Mouse (Mus musculus) MEL (cell line): ENCODE measurements around the gene Fgf12. TPM values are rescaled to one million over a fixed set of nuclear protein-coding genes. Genes with fewer than 3 reads are reported as not detected.

ENCODE experiments used
- DNase-seq: peaks from one replicate; pipeline ENCODE4 v3.0.0; 2011; ENCODE audit warnings: low read depth, low spot score
- H3K27ac ChIP-seq: 2 replicates; pipeline ENCODE4 v1.5.1; 2012; ENCODE audit warnings: low read depth, mild to moderate bottlenecking, control low read depth, low read length, moderate library complexity; ENCODE audit not compliant: control insufficient read depth
- H3K27me3 ChIP-seq, 2 experiments: fragments of 150-350 bp in 1 of 2; sonication (generic) in 1 of 2; 2 replicates each; pipeline ENCODE4 v1.6.1; 2012; ENCODE audit warnings: low read length in 2 of 2, mild to moderate bottlenecking in 2 of 2, improper control_type of control experiment in 1 of 2, moderate library complexity in 1 of 2; ENCODE audit not compliant: insufficient read depth in 2 of 2, control insufficient read depth in 1 of 2
- H3K36me3 ChIP-seq, 2 experiments: 2 replicates each; pipeline ENCODE4 v1.6.1; 2012 to 2014; ENCODE audit warnings: low read length in 2 of 2, improper control_type of control experiment in 1 of 2, inconsistent platforms in 1 of 2, mild to moderate bottlenecking in 1 of 2; ENCODE audit not compliant: insufficient read depth in 2 of 2, control insufficient read depth in 1 of 2
- H3K4me1 ChIP-seq, 2 experiments: fragments of 150-350 bp in 1 of 2; sonication (generic) in 1 of 2; 2 replicates each; pipeline ENCODE4 v1.6.1; 2012; ENCODE audit warnings: low read length in 2 of 2, improper control_type of control experiment in 1 of 2, mild to moderate bottlenecking in 1 of 2; ENCODE audit not compliant: insufficient read depth in 2 of 2, control insufficient read depth in 1 of 2
- H3K4me3 ChIP-seq, 2 experiments: fragments of 150-350 bp in 1 of 2; sonication (generic) in 1 of 2; 2 replicates each; pipeline ENCODE4 v1.5.1; 2012; ENCODE audit warnings: low read depth in 2 of 2, low read length in 2 of 2, mild to moderate bottlenecking in 2 of 2, moderate library complexity in 2 of 2, control low read depth in 1 of 2, improper control_type of control experiment in 1 of 2; ENCODE audit not compliant: control insufficient read depth in 1 of 2, insufficient read depth in 1 of 2
- H3K79me2 ChIP-seq: 2 replicates; pipeline ENCODE4 v1.6.1; 2012; ENCODE audit warnings: mild to moderate bottlenecking, low read length, moderate library complexity; ENCODE audit not compliant: control insufficient read depth, poor library complexity, insufficient read depth
- H3K9ac ChIP-seq: 2 replicates; pipeline ENCODE4 v1.6.1; 2012; ENCODE audit warnings: low read depth, mild to moderate bottlenecking, control low read depth, low read length, moderate library complexity; ENCODE audit not compliant: control insufficient read depth, poor library complexity, severe bottlenecking
- H3K9me3 ChIP-seq: fragments of 150-350 bp; sonication (generic); replicated peaks from 2 replicates; pipeline ENCODE4 v1.6.1; 2012; ENCODE audit warnings: mild to moderate bottlenecking, low read length, improper control_type of control experiment, moderate library complexity; ENCODE audit not compliant: insufficient read depth
- CHD1 ChIP-seq: IDR thresholded peaks from 2 replicates; pipeline ENCODE4 v1.6.1; 2012; ENCODE audit warnings: low read depth, mild to moderate bottlenecking, inconsistent platforms, low read length, improper control_type of control experiment
- CHD2 ChIP-seq: IDR thresholded peaks from 2 replicates; pipeline ENCODE4 v1.6.1; 2011; ENCODE audit warnings: low read length, improper control_type of control experiment
- CTCF ChIP-seq, 3 experiments: IDR thresholded peaks in 2 of 3; conservative IDR thresholded peaks in 1 of 3; 2 replicates each; pipeline ENCODE4 v1.5.1; 2011 to 2012; ENCODE audit warnings: low read length in 3 of 3, low read depth in 2 of 3, mild to moderate bottlenecking in 2 of 3, improper control_type of control experiment in 1 of 3, inconsistent platforms in 1 of 3, mixed read lengths in 1 of 3, moderate library complexity in 1 of 3; ENCODE audit not compliant: control insufficient read depth in 1 of 3, insufficient read depth in 1 of 3, poor library complexity in 1 of 3, severe bottlenecking in 1 of 3
- ELF1 ChIP-seq: IDR thresholded peaks from 2 replicates; pipeline ENCODE4 v1.6.1; 2014; ENCODE audit warnings: low read depth, mild to moderate bottlenecking, inconsistent platforms, low read length, improper control_type of control experiment, moderate library complexity
- EP300 ChIP-seq, 2 experiments: IDR thresholded peaks; 2 replicates each; pipeline ENCODE4 v1.6.1; 2011; ENCODE audit warnings: improper control_type of control experiment in 2 of 2, low read length in 2 of 2, low read depth in 1 of 2, mild to moderate bottlenecking in 1 of 2
- ETS1 ChIP-seq: IDR thresholded peaks from 2 replicates; pipeline ENCODE4 v1.6.1; 2012; ENCODE audit warnings: low read depth, mild to moderate bottlenecking, inconsistent platforms, low read length, improper control_type of control experiment, moderate library complexity
- JUND ChIP-seq: IDR thresholded peaks from 2 replicates; pipeline ENCODE4 v1.6.1; 2011; ENCODE audit warnings: low read depth, mild to moderate bottlenecking, improper control_type of control experiment, low read length
- KAT2A ChIP-seq: conservative IDR thresholded peaks from 2 replicates; pipeline ENCODE4 v1.6.1; 2012; ENCODE audit warnings: low read depth, low read length, improper control_type of control experiment, inconsistent platforms
- MAFK ChIP-seq: IDR thresholded peaks from 2 replicates; pipeline ENCODE4 v1.6.1; 2011; ENCODE audit warnings: low read depth, mild to moderate bottlenecking, low read length, improper control_type of control experiment, borderline replicate concordance
- MEF2A ChIP-seq: IDR thresholded peaks from 2 replicates; pipeline ENCODE4 v1.6.1; 2014; ENCODE audit warnings: low read depth, mild to moderate bottlenecking, inconsistent platforms, low read length, improper control_type of control experiment; ENCODE audit not compliant: poor library complexity, insufficient replicate concordance, severe bottlenecking; ENCODE audit errors: extremely low read depth
- MXI1 ChIP-seq: IDR thresholded peaks from 2 replicates; pipeline ENCODE4 v1.6.1; 2011; ENCODE audit warnings: mild to moderate bottlenecking, low read depth, low read length, improper control_type of control experiment
- MYB ChIP-seq: IDR thresholded peaks from 2 replicates; pipeline ENCODE4 v1.6.1; 2011; ENCODE audit warnings: mild to moderate bottlenecking, low read depth, low read length, improper control_type of control experiment
- MYC ChIP-seq: IDR thresholded peaks from 2 replicates; pipeline ENCODE4 v1.6.1; 2011; ENCODE audit warnings: low read depth, mild to moderate bottlenecking, low read length, improper control_type of control experiment, moderate library complexity
- NELFE ChIP-seq: IDR thresholded peaks from 2 replicates; pipeline ENCODE4 v1.6.1; 2011; ENCODE audit warnings: low read depth, low read length, improper control_type of control experiment
- POLR2AphosphoS2 ChIP-seq: IDR thresholded peaks from 2 replicates; pipeline ENCODE4 v1.6.1; 2011; ENCODE audit warnings: low read length, improper control_type of control experiment
- POLR2AphosphoS5 ChIP-seq: IDR thresholded peaks from 2 replicates; pipeline ENCODE4 v1.6.1; 2012; ENCODE audit warnings: low read depth, borderline replicate concordance, mild to moderate bottlenecking, inconsistent platforms, low read length, moderate library complexity, mixed read lengths
- RAD21 ChIP-seq: IDR thresholded peaks from 2 replicates; pipeline ENCODE4 v1.6.1; 2011; ENCODE audit warnings: mild to moderate bottlenecking, low read depth, low read length, improper control_type of control experiment
- SMC3 ChIP-seq: IDR thresholded peaks from 2 replicates; pipeline ENCODE4 v1.6.1; 2011; ENCODE audit warnings: low read depth, low read length, improper control_type of control experiment
- TAL1 ChIP-seq: IDR thresholded peaks from 2 replicates; pipeline ENCODE4 v1.6.1; 2012; ENCODE audit warnings: mild to moderate bottlenecking, inconsistent platforms, low read length, moderate library complexity, mixed read lengths
- TBP ChIP-seq: IDR thresholded peaks from 2 replicates; pipeline ENCODE4 v1.8.0; 2011; ENCODE audit warnings: low read depth, low read length, improper control_type of control experiment
- TCF12 ChIP-seq: IDR thresholded peaks from 2 replicates; pipeline ENCODE4 v1.6.1; 2014; ENCODE audit warnings: low read depth, mild to moderate bottlenecking, inconsistent platforms, low read length, improper control_type of control experiment, moderate library complexity
- USF2 ChIP-seq, 2 experiments: IDR thresholded peaks; 2 replicates each; pipeline ENCODE4 v1.6.1; 2011 to 2012; ENCODE audit warnings: improper control_type of control experiment in 2 of 2, low read length in 2 of 2, borderline replicate concordance in 1 of 2, inconsistent platforms in 1 of 2, low read depth in 1 of 2, mild to moderate bottlenecking in 1 of 2; ENCODE audit not compliant: insufficient read depth in 1 of 2
- ZC3H11A ChIP-seq: IDR thresholded peaks from 2 replicates; pipeline ENCODE4 v1.6.1; 2012; ENCODE audit warnings: low read depth, mild to moderate bottlenecking, inconsistent platforms, low read length, improper control_type of control experiment
- ZKSCAN1 ChIP-seq: IDR thresholded peaks from 2 replicates; pipeline ENCODE4 v1.6.1; 2012; ENCODE audit warnings: low read depth, mild to moderate bottlenecking, inconsistent platforms, low read length, improper control_type of control experiment, moderate library complexity
- ZNF384 ChIP-seq: IDR thresholded peaks from 2 replicates; pipeline ENCODE4 v1.6.1; 2012; ENCODE audit warnings: low read depth, mild to moderate bottlenecking, inconsistent platforms, low read length, improper control_type of control experiment
- polyA plus RNA-seq, 2 experiments: library from polyadenylated mRNA; stranded (reverse) in 1 of 2; unstranded in 1 of 2; fragments of >175 nt in 1 of 2; fragments of >200 nt in 1 of 2; gene quantifications; 2 replicates each; pipeline versions ENCODE4 v1.2.1 to v1.2.4; 2012; ENCODE audit warnings: low replicate concordance in 2 of 2, low read depth in 1 of 2; ENCODE audit not compliant: insufficient read length in 2 of 2, insufficient read depth in 1 of 2, missing spikeins in 1 of 2
- total RNA-seq: library from RNA; depleted of rRNA; stranded (reverse); fragments of 300-350 nt; gene quantifications from 2 replicates; pipeline ENCODE4 v1.2.3, GENCODE M21; 2012

The Fgf12 gene
- total and polyA plus RNA-seq, 3 experiments = not detected

DNA sequence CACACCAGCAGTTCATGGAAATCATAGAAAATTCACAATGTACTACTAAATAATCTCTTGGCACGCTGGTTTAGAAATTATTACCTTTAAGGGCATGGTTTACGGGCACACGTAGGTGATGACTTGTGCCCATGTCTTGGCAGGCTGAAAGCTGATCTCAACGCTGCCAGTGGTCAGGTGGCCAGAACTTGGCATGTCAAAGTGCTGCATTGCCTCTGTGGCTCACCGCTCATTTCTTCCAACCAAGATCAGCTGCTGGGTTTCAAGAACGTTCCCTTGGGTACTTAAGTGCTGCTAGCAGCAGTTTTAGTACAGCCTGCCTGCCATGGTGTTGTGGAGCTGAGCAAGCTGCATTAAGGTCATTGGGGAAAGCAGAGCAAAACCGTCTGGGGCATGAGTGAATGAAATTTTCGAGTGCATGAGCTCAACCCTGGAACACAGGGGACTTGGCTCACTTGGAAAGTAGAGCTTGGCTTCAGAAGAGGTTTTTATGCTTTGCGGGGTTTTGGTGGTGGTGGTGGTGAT, 63.9 kb downstream of the Fgf12 start:
- Histone ChIP-seq H3K36me3 (no peaks in the 10 kb centered on the region), H3K9me3 (no peaks in the 10 kb centered on the region)

GRCm38 (mm10) chr16:28681625-28682024, 71.2 kb downstream of the Fgf12 start:
- no peaks in the 10 kb centered on the region for H3K27me3 ChIP-seq
- H3K4me3 ChIP-seq = no peak overlapping the region
- H3K9ac ChIP-seq = no peak overlapping the region
- H3K27ac ChIP-seq = no peak overlapping the region
- DNase-seq = no peak
- no peaks in the 10 kb centered on the region for H3K79me2 ChIP-seq
- H3K36me3 ChIP-seq = no peaks in the 10 kb centered on the region
- no peaks in the 10 kb centered on the region for H3K9me3 ChIP-seq
- H3K4me1 ChIP-seq = no peaks in the 10 kb centered on the region
- TF ChIP-seq ZKSCAN1 = no peak
- no peak for TF ChIP-seq TBP
- no peak for TF ChIP-seq TCF12
- TF ChIP-seq ELF1 = no peak
- TF ChIP-seq CHD1 = no peak
- TF ChIP-seq TAL1 = no peak
- no peak for TF ChIP-seq POLR2AphosphoS2
- TF ChIP-seq EP300 (IDR thresholded peaks at IDR 0.05; ENCODE audit: low read depth in 1 of 2, low read length in 2 of 2) = no peak
- TF ChIP-seq ZC3H11A = no peak
- TF ChIP-seq MYB = no peak
- TF ChIP-seq SMC3 = no peak
- TF ChIP-seq KAT2A = no peak
- no peak for TF ChIP-seq ZNF384
- TF ChIP-seq ETS1 = no peak
- no peak for TF ChIP-seq USF2 (IDR thresholded peaks at IDR 0.05; ENCODE audit: borderline replicate concordance in 1 of 2, insufficient read depth in 1 of 2, low read depth in 1 of 2, low read length in 2 of 2)
- TF ChIP-seq CTCF (IDR thresholded peaks at IDR 0.05 in 2 of 3, conservative IDR thresholded peaks at IDR 0.05 in 1 of 3; ENCODE audit: control insufficient read depth in 1 of 3, insufficient read depth in 1 of 3, low read depth in 2 of 3, low read length in 3 of 3, poor library complexity in 1 of 3, severe bottlenecking in 1 of 3) = no peak
- TF ChIP-seq POLR2AphosphoS5 = no peak
- TF ChIP-seq MYC = no peak
- TF ChIP-seq MEF2A = no peak

More for the DNA sequence above, 63.9 kb downstream of the Fgf12 start:
- DNase-seq = no peak
- H3K27ac ChIP-seq = no peak overlapping the region
- no peaks in the 10 kb centered on the region for H3K27me3 ChIP-seq
- H3K9ac ChIP-seq = no peak overlapping the region
- H3K79me2 ChIP-seq = no peaks in the 10 kb centered on the region
- no peak overlapping the region for H3K4me3 ChIP-seq
- TF ChIP-seq CHD1 (no peak), MYB (no peak), MAFK (no peak), TAL1 (no peak), ZNF384 (no peak), MYC (no peak), CHD2 (no peak), RAD21 (no peak), POLR2AphosphoS2 (no peak), MXI1 (no peak), NELFE (no peak), KAT2A (no peak), JUND (no peak), TCF12 (no peak)
- H3K4me1 ChIP-seq = no peaks in the 10 kb centered on the region
